Mouse (Mus musculus): Measurements from ENCODE around the gene Hs6st3. TPM values are rescaled to one million over a fixed set of nuclear protein-coding genes. Genes with fewer than 3 reads are reported as not detected.

The Hs6st3 gene
- total and polyA plus RNA-seq, 3 experiments, result not detected

DNA sequence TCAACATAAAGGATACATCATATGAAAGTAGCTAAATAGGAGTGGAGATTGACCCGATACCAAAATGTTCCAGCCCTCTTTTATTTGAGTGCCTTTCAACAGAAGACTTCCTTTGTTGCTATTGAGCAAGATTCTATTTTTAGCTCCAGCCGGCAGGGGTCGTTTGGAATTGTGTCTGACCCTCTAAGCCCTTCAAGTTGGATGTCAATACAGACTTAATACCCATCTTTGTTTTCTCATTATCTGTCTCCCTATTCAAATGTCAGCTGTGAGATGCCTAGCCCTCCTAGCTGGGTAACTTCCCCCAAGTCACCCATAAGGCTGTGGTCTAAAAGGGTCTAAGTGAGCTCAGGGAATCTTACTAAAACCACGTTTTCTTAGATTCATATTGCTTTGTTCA is 312.3 kb downstream of the Hs6st3 start:
- Histone ChIP-seq H3K27me3 (replicated peaks) (no peaks in the 10 kb centered on the region), H3K79me2 (replicated peaks; ENCODE audit: control insufficient read depth, extremely low read depth, insufficient read depth, poor library complexity, severe bottlenecking) (no peaks in the 10 kb centered on the region), H3K9ac (ENCODE audit: insufficient read depth, low read depth) (no peak overlapping the region), H3K27ac (ENCODE audit: insufficient read depth, low read depth) (no peak overlapping the region), H3K36me3 (replicated peaks in 1 of 2; ENCODE audit: control insufficient read depth in 1 of 2, insufficient read depth in 1 of 2, low read length in 1 of 2) (no peaks in the 10 kb centered on the region), H3K4me2 (ENCODE audit: insufficient read depth, low read depth, poor library complexity, severe bottlenecking) (no peak overlapping the region), H3K9me3 (replicated peaks; ENCODE audit: low read length) (peaks cover 5% of the 10 kb centered on the region), H3K4me3 (replicated peaks in 1 of 3; ENCODE audit: low read depth in 2 of 3, low read length in 2 of 3, poor library complexity in 1 of 3) (no peak overlapping the region), H3K4me1 (ENCODE audit: control insufficient read depth in 1 of 2, insufficient read depth in 2 of 2) (no peaks in the 10 kb centered on the region)
- DNase-seq (ENCODE audit: extremely low read depth), result no peak
- dilution Hi-C loops (cut with MboI; ENCODE audit: extremely low pct_ligation_motif_present, extremely low pct_unique_long_range_greater_than_20kb, low sequenced_read_pairs) (no loop called here), in situ Hi-C loops (cut with MboI; ENCODE audit: low pct_ligation_motif_present, low pct_unique_long_range_greater_than_20kb, low sequenced_read_pairs) (no loop called here)
- TF ChIP-seq TCF12 (IDR thresholded peaks at IDR 0.05; ENCODE audit: low read depth, low read length) (no peak), RAD21 (IDR thresholded peaks at IDR 0.05; ENCODE audit: low read depth, low read length) (no peak), MYC (IDR thresholded peaks at IDR 0.05; ENCODE audit: low read depth, low read length) (no peak), RCOR1 (conservative IDR thresholded peaks at IDR 0.05; ENCODE audit: low read depth, low read length) (no peak), JUN (IDR thresholded peaks at IDR 0.05; ENCODE audit: insufficient read depth, low read depth, low read length) (no peak), MAX (IDR thresholded peaks at IDR 0.05; ENCODE audit: low read length) (no peak)

GRCm38 (mm10) chr14:119451594-119451993 is 313.5 kb downstream of the Hs6st3 start:
- TF ChIP-seq CHD1 (IDR thresholded peaks at IDR 0.05; ENCODE audit: low read depth, low read length), result no peak
- H3K9me3 ChIP-seq (replicated peaks; ENCODE audit: low read length), result no peaks in the 10 kb centered on the region
- no peaks in the 10 kb centered on the region for H3K27me3 ChIP-seq (replicated peaks)
- H3K79me2 ChIP-seq (replicated peaks; ENCODE audit: control insufficient read depth, extremely low read depth, insufficient read depth, poor library complexity, severe bottlenecking), result no peaks in the 10 kb centered on the region
- no peaks in the 10 kb centered on the region for H3K4me1 ChIP-seq (ENCODE audit: control insufficient read depth in 1 of 2, insufficient read depth in 2 of 2)
- H3K36me3 ChIP-seq (replicated peaks in 1 of 2; ENCODE audit: control insufficient read depth in 1 of 2, insufficient read depth in 1 of 2, low read length in 1 of 2), result no peaks in the 10 kb centered on the region
- H3K4me3 ChIP-seq (replicated peaks in 1 of 3; ENCODE audit: low read depth in 2 of 3, low read length in 2 of 3, poor library complexity in 1 of 3), result no peak overlapping the region
- in situ Hi-C loops (cut with MboI; ENCODE audit: low pct_ligation_motif_present, low pct_unique_long_range_greater_than_20kb, low sequenced_read_pairs), result no loop called here
- peak; percentile 9 for DNase-seq (ENCODE audit: extremely low read depth)
- no peak overlapping the region for H3K27ac ChIP-seq (ENCODE audit: insufficient read depth, low read depth)
- H3K9ac ChIP-seq (ENCODE audit: insufficient read depth, low read depth), result no peak overlapping the region
- H3K4me2 ChIP-seq (ENCODE audit: insufficient read depth, low read depth, poor library complexity, severe bottlenecking), result no peak overlapping the region
- dilution Hi-C loops (cut with MboI; ENCODE audit: extremely low pct_ligation_motif_present, extremely low pct_unique_long_range_greater_than_20kb, low sequenced_read_pairs), result no loop called here

GRCm38 (mm10) chr14:119452382-119452781 is 314.2 kb downstream of the Hs6st3 start:
- Histone ChIP-seq H3K9me3 (replicated peaks; ENCODE audit: low read length) (no peaks in the 10 kb centered on the region), H3K9ac (ENCODE audit: insufficient read depth, low read depth) (no peak overlapping the region), H3K27me3 (replicated peaks) (no peaks in the 10 kb centered on the region), H3K27ac (ENCODE audit: insufficient read depth, low read depth) (no peak overlapping the region), H3K79me2 (replicated peaks; ENCODE audit: control insufficient read depth, extremely low read depth, insufficient read depth, poor library complexity, severe bottlenecking) (no peaks in the 10 kb centered on the region), H3K4me2 (ENCODE audit: insufficient read depth, low read depth, poor library complexity, severe bottlenecking) (no peak overlapping the region), H3K36me3 (replicated peaks in 1 of 2; ENCODE audit: control insufficient read depth in 1 of 2, insufficient read depth in 1 of 2, low read length in 1 of 2) (no peaks in the 10 kb centered on the region), H3K4me1 (ENCODE audit: control insufficient read depth in 1 of 2, insufficient read depth in 2 of 2) (no peaks in the 10 kb centered on the region), H3K4me3 (replicated peaks in 1 of 3; ENCODE audit: low read depth in 2 of 3, low read length in 2 of 3, poor library complexity in 1 of 3) (no peak overlapping the region)
- in situ Hi-C loops (cut with MboI; ENCODE audit: low pct_ligation_motif_present, low pct_unique_long_range_greater_than_20kb, low sequenced_read_pairs), result no loop called here
- no peak for DNase-seq (ENCODE audit: extremely low read depth)
- dilution Hi-C loops (cut with MboI; ENCODE audit: extremely low pct_ligation_motif_present, extremely low pct_unique_long_range_greater_than_20kb, low sequenced_read_pairs), result no loop called here
- no peak for TF ChIP-seq MAX (IDR thresholded peaks at IDR 0.05; ENCODE audit: low read length)
- no peak for TF ChIP-seq RCOR1 (conservative IDR thresholded peaks at IDR 0.05; ENCODE audit: low read depth, low read length)
- no peak for TF ChIP-seq JUN (IDR thresholded peaks at IDR 0.05; ENCODE audit: insufficient read depth, low read depth, low read length)
- TF ChIP-seq MAZ (IDR thresholded peaks at IDR 0.05; ENCODE audit: low read depth, low read length), result no peak
- no peak for TF ChIP-seq MYC (IDR thresholded peaks at IDR 0.05; ENCODE audit: low read depth, low read length)
- TF ChIP-seq GABPA (IDR thresholded peaks at IDR 0.05; ENCODE audit: insufficient replicate concordance, low read depth, low read length), result no peak
- TF ChIP-seq EP300 (IDR thresholded peaks at IDR 0.05; ENCODE audit: low read length), result no peak
- no peak for TF ChIP-seq BHLHE40 (IDR thresholded peaks at IDR 0.05; ENCODE audit: low read depth, low read length)
- no peak for TF ChIP-seq SMC3 (IDR thresholded peaks at IDR 0.05; ENCODE audit: low read depth, low read length)
- no peak for TF ChIP-seq PAX5 (IDR thresholded peaks at IDR 0.05; ENCODE audit: low read length)
- TF ChIP-seq USF1 (IDR thresholded peaks at IDR 0.05; ENCODE audit: low read depth, low read length), result no peak
- TF ChIP-seq IRF4 (IDR thresholded peaks at IDR 0.05; ENCODE audit: low read depth, low read length), result no peak
- no peak for TF ChIP-seq CTCF (conservative IDR thresholded peaks at IDR 0.05 in 1 of 2, IDR thresholded peaks at IDR 0.05 in 1 of 2; ENCODE audit: low read depth in 2 of 2, low read length in 2 of 2)
- TF ChIP-seq ETS1 (conservative IDR thresholded peaks at IDR 0.05; ENCODE audit: low read depth, low read length), result no peak
- no peak for TF ChIP-seq MXI1 (IDR thresholded peaks at IDR 0.05; ENCODE audit: low read depth, low read length)
- TF ChIP-seq KAT2A (IDR thresholded peaks at IDR 0.05; ENCODE audit: insufficient replicate concordance, low read length), result no peak
- no peak for TF ChIP-seq ZKSCAN1 (IDR thresholded peaks at IDR 0.05; ENCODE audit: borderline replicate concordance, low read depth, low read length)
- no peak for TF ChIP-seq UBTF (IDR thresholded peaks at IDR 0.05; ENCODE audit: low read depth, low read length)
